Mouse (Mus musculus): ENCODE measurements around the gene Galnt10. TPM values are rescaled to one million over a fixed set of nuclear protein-coding genes. Genes with fewer than 3 reads are reported as not detected.

Gene Galnt10
- total and polyA plus RNA-seq, 3 experiments = 0.07 to 0.85 TPM; not detected in 1

GRCm38 (mm10) chr11:57647446-57647845 lies 2.2 kb downstream of the Galnt10 start:
- no peak for DNase-seq (ENCODE audit: extremely low read depth)
- no peaks in the 10 kb centered on the region for H3K79me2 ChIP-seq (replicated peaks; ENCODE audit: control insufficient read depth, extremely low read depth, insufficient read depth, poor library complexity, severe bottlenecking)
- no peak for TF ChIP-seq POLR2A (IDR thresholded peaks at IDR 0.05; ENCODE audit: low read depth, low read length)
- no peak for TF ChIP-seq USF1 (IDR thresholded peaks at IDR 0.05; ENCODE audit: low read depth, low read length)
- TF ChIP-seq RAD21 (IDR thresholded peaks at IDR 0.05; ENCODE audit: low read depth, low read length) = no peak
- no peak for TF ChIP-seq CHD1 (IDR thresholded peaks at IDR 0.05; ENCODE audit: low read depth, low read length)
- no peak for TF ChIP-seq MEF2A (IDR thresholded peaks at IDR 0.05; ENCODE audit: borderline replicate concordance, low read depth, low read length)
- no peak for TF ChIP-seq UBTF (IDR thresholded peaks at IDR 0.05; ENCODE audit: low read depth, low read length)
- no peak for TF ChIP-seq MXI1 (IDR thresholded peaks at IDR 0.05; ENCODE audit: low read depth, low read length)
- no peak for TF ChIP-seq CHD2 (IDR thresholded peaks at IDR 0.05; ENCODE audit: low read length)
- TF ChIP-seq JUND (conservative IDR thresholded peaks at IDR 0.05; ENCODE audit: low read depth, low read length) = no peak
- no peak for TF ChIP-seq JUN (IDR thresholded peaks at IDR 0.05; ENCODE audit: insufficient read depth, low read depth, low read length)
- no peak for TF ChIP-seq TCF12 (IDR thresholded peaks at IDR 0.05; ENCODE audit: low read depth, low read length)
- TF ChIP-seq ETS1 (conservative IDR thresholded peaks at IDR 0.05; ENCODE audit: low read depth, low read length) = no peak
- no peak for TF ChIP-seq PAX5 (IDR thresholded peaks at IDR 0.05; ENCODE audit: low read length)
- no peak for TF ChIP-seq E2F4 (IDR thresholded peaks at IDR 0.05; ENCODE audit: insufficient replicate concordance, low read depth, low read length)
- no peak for TF ChIP-seq TBP (conservative IDR thresholded peaks at IDR 0.05; ENCODE audit: low read depth, low read length)
- no peak for TF ChIP-seq MAX (IDR thresholded peaks at IDR 0.05; ENCODE audit: low read length)
- TF ChIP-seq ZC3H11A (IDR thresholded peaks at IDR 0.05; ENCODE audit: low read depth, low read length) = no peak
- no peak for TF ChIP-seq HCFC1 (IDR thresholded peaks at IDR 0.05; ENCODE audit: low read depth, low read length)
- H3K4me2 ChIP-seq (ENCODE audit: insufficient read depth, low read depth, poor library complexity, severe bottlenecking) = no peak overlapping the region
- H3K9me3 ChIP-seq (replicated peaks; ENCODE audit: low read length) = peaks cover 12% of the 10 kb centered on the region
- H3K27me3 ChIP-seq (replicated peaks) = peaks cover 93% of the 10 kb centered on the region
- no peak overlapping the region for H3K27ac ChIP-seq (ENCODE audit: insufficient read depth, low read depth)
- H3K9ac ChIP-seq (ENCODE audit: insufficient read depth, low read depth) = no peak overlapping the region
- dilution Hi-C loops (cut with MboI; ENCODE audit: extremely low pct_ligation_motif_present, extremely low pct_unique_long_range_greater_than_20kb, low sequenced_read_pairs) (no loop called here), in situ Hi-C loops (cut with MboI; ENCODE audit: low pct_ligation_motif_present, low pct_unique_long_range_greater_than_20kb, low sequenced_read_pairs) (no loop called here)
- no peaks in the 10 kb centered on the region for H3K36me3 ChIP-seq (replicated peaks in 1 of 2; ENCODE audit: control insufficient read depth in 1 of 2, insufficient read depth in 1 of 2, low read length in 1 of 2)
- H3K4me3 ChIP-seq (replicated peaks in 1 of 3; ENCODE audit: low read depth in 2 of 3, low read length in 2 of 3, poor library complexity in 1 of 3) = no peak overlapping the region
- H3K4me1 ChIP-seq (ENCODE audit: control insufficient read depth in 1 of 2, insufficient read depth in 2 of 2) = no peaks in the 10 kb centered on the region

- Histone ChIP-seq H3K27ac (ENCODE audit: insufficient read depth, low read depth) (no peak overlapping the region), H3K4me2 (ENCODE audit: insufficient read depth, low read depth, poor library complexity, severe bottlenecking) (no peak overlapping the region), H3K9ac (ENCODE audit: insufficient read depth, low read depth) (no peak overlapping the region), H3K79me2 (replicated peaks; ENCODE audit: control insufficient read depth, extremely low read depth, insufficient read depth, poor library complexity, severe bottlenecking) (no peaks in the 10 kb centered on the region), H3K4me1 (ENCODE audit: control insufficient read depth in 1 of 2, insufficient read depth in 2 of 2) (no peaks in the 10 kb centered on the region), H3K36me3 (replicated peaks in 1 of 2; ENCODE audit: control insufficient read depth in 1 of 2, insufficient read depth in 1 of 2, low read length in 1 of 2) (no peaks in the 10 kb centered on the region), H3K27me3 (replicated peaks) (peaks cover 96% of the 10 kb centered on the region), H3K9me3 (replicated peaks; ENCODE audit: low read length) (peaks cover 12% of the 10 kb centered on the region), H3K4me3 (replicated peaks in 1 of 3; ENCODE audit: low read depth in 2 of 3, low read length in 2 of 3, poor library complexity in 1 of 3) (no peak overlapping the region)
- in situ Hi-C loops (cut with MboI; ENCODE audit: low pct_ligation_motif_present, low pct_unique_long_range_greater_than_20kb, low sequenced_read_pairs) = no loop called here
- no peak for DNase-seq (ENCODE audit: extremely low read depth)
- TF ChIP-seq MAX (IDR thresholded peaks at IDR 0.05; ENCODE audit: low read length) (no peak), RAD21 (IDR thresholded peaks at IDR 0.05; ENCODE audit: low read depth, low read length) (no peak), JUN (IDR thresholded peaks at IDR 0.05; ENCODE audit: insufficient read depth, low read depth, low read length) (no peak), EP300 (IDR thresholded peaks at IDR 0.05; ENCODE audit: low read length) (no peak), ZC3H11A (IDR thresholded peaks at IDR 0.05; ENCODE audit: low read depth, low read length) (no peak), UBTF (IDR thresholded peaks at IDR 0.05; ENCODE audit: low read depth, low read length) (no peak), TCF12 (IDR thresholded peaks at IDR 0.05; ENCODE audit: low read depth, low read length) (no peak), RCOR1 (conservative IDR thresholded peaks at IDR 0.05; ENCODE audit: low read depth, low read length) (no peak), NRF1 (IDR thresholded peaks at IDR 0.05; ENCODE audit: low read depth, low read length) (no peak), PAX5 (IDR thresholded peaks at IDR 0.05; ENCODE audit: low read length) (no peak), MYC (IDR thresholded peaks at IDR 0.05; ENCODE audit: low read depth, low read length) (no peak), IRF4 (IDR thresholded peaks at IDR 0.05; ENCODE audit: low read depth, low read length) (no peak), USF1 (IDR thresholded peaks at IDR 0.05; ENCODE audit: low read depth, low read length) (no peak), BHLHE40 (IDR thresholded peaks at IDR 0.05; ENCODE audit: low read depth, low read length) (no peak), TBP (conservative IDR thresholded peaks at IDR 0.05; ENCODE audit: low read depth, low read length) (no peak), NELFE (IDR thresholded peaks at IDR 0.05; ENCODE audit: low read depth, low read length) (no peak)
- dilution Hi-C loops (cut with MboI; ENCODE audit: extremely low pct_ligation_motif_present, extremely low pct_unique_long_range_greater_than_20kb, low sequenced_read_pairs) = no loop called here
Measured at GRCm38 (mm10) chr11:57648196-57648800, 3.1 kb downstream of the Galnt10 start.
